Mouse (Mus musculus) forebrain, embryonic 12.5 days (tissue): ENCODE results near the gene Map6. TPM values are rescaled to one million over a fixed set of nuclear protein-coding genes. Genes with fewer than 3 reads are reported as not detected.
A peak's percentile ranks its signal among the peaks of the same experiment; 100 is the strongest.

Experiments
- ATAC-seq: fragments of 200-750 bp; cut with Nextera tagmentation; 2 replicates; pipeline ENCODE4 v1.8.0; 2017; ENCODE audit warnings: moderate TSS enrichment; ENCODE audit not compliant: low FRiP score
- H3K27ac ChIP-seq: fragments of 300-500 bp; sonication (generic); 2 replicates; pipeline ENCODE4 v1.5.1; 2016; ENCODE audit warnings: mild to moderate bottlenecking
- H3K27me3 ChIP-seq: fragments of 300-500 bp; sonication (generic); 2 replicates; pipeline ENCODE4 v1.6.1; 2016; ENCODE audit warnings: mild to moderate bottlenecking
- H3K36me3 ChIP-seq: fragments of 300-500 bp; sonication (generic); replicated peaks from 2 replicates; pipeline ENCODE4 v1.6.1; 2016; ENCODE audit warnings: mild to moderate bottlenecking
- H3K4me1 ChIP-seq: fragments of 300-500 bp; sonication (generic); 2 replicates; pipeline ENCODE4 v1.6.1; 2016
- H3K4me2 ChIP-seq: fragments of 300-500 bp; sonication (generic); 2 replicates; pipeline ENCODE4 v1.6.1; 2016; ENCODE audit warnings: mild to moderate bottlenecking, moderate library complexity
- H3K4me3 ChIP-seq: fragments of 300-500 bp; sonication (generic); replicated peaks from 2 replicates; pipeline ENCODE4 v1.5.1; 2016; ENCODE audit warnings: mild to moderate bottlenecking
- H3K9ac ChIP-seq: fragments of 300-500 bp; sonication (generic); 2 replicates; pipeline ENCODE4 v1.6.1; 2016; ENCODE audit warnings: mild to moderate bottlenecking
- H3K9me3 ChIP-seq: fragments of 300-500 bp; sonication (generic); 2 replicates; pipeline ENCODE4 v1.6.1; 2016
- WGBS: fragments of 180-500 bp; shearing (Covaris S2); methylation state at CpG from one replicate; pipeline ENCODE4 v1.1.7; 2016; 5-methylcytosine and 5-hydroxymethylcytosine counted together
- polyA plus RNA-seq: library from polyadenylated mRNA; unstranded; fragments of >200 nt; fragmentation: Nextera tagmentation; extraction: Ambion mirVana; gene quantifications from 2 replicates; pipeline ENCODE4 v1.2.1, GENCODE M21; 2016

The Map6 gene
- polyA plus RNA-seq, 1 experiment from 2014 or later = 63.5 TPM

DNA sequence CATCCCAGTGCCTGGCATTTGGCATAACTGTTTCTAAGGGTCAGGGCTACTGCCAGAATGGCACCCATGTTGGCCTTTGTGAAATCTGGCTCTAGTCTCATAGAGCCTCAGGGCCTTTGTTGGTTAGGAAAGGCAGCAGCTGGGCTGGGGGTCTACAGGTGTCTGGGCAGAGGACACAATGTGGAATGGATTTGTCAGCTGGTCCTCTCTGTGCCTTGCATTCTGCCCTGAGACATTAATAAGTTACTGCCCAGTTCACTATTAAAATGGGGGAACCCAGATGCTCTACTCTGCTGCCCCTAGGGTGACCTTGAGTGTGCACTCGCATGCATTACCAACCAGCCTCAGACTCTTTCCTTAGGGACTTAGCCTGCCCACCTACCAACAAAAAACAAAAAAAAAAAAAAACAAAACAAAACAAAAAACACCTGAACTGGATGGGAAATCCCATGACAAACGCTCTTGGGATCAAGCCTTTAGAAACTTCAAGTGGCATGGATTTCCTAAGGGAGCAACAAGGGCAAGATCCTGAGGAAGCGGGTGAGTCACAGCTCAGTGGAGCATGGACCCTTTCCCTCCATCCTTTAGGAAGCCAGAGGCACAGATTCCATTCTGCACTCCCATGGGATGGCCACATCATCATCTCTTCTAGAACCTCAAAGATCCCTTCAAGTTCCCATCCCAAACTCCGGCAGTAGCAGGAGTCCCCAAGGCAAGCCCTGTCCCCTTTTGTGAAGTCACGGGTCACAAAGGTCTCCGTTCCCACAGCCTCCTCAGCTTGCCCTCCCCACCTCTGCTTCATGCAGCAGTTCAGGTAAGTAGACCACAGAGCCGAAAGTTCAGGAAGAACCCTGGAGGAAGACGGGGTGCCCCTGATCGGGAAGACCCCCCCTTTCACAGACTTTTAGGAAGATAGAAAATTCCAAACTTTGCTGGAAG lies 82.8 kb downstream of the Map6 start:
- 0 out of 2 replicates have a peak overlapping the region, but pooled peaks have one; percentile 73 for H3K9ac ChIP-seq
- no peak overlapping the region for H3K27ac ChIP-seq
- H3K4me1 ChIP-seq = peaks cover 60% of the 10 kb centered on the region
- 75% methylated on average over 9 of the region's 9 CpGs for WGBS
- H3K9me3 ChIP-seq = no peaks in the 10 kb centered on the region
- H3K4me2 ChIP-seq = peak overlapping the region; percentile 73
- H3K27me3 ChIP-seq = no peaks in the 10 kb centered on the region
- H3K4me3 ChIP-seq = peak overlapping the region; percentile 52; the same call in 1 of the 2 replicates
- peaks cover 46% of the 10 kb centered on the region for H3K36me3 ChIP-seq
- no peak for ATAC-seq

DNA sequence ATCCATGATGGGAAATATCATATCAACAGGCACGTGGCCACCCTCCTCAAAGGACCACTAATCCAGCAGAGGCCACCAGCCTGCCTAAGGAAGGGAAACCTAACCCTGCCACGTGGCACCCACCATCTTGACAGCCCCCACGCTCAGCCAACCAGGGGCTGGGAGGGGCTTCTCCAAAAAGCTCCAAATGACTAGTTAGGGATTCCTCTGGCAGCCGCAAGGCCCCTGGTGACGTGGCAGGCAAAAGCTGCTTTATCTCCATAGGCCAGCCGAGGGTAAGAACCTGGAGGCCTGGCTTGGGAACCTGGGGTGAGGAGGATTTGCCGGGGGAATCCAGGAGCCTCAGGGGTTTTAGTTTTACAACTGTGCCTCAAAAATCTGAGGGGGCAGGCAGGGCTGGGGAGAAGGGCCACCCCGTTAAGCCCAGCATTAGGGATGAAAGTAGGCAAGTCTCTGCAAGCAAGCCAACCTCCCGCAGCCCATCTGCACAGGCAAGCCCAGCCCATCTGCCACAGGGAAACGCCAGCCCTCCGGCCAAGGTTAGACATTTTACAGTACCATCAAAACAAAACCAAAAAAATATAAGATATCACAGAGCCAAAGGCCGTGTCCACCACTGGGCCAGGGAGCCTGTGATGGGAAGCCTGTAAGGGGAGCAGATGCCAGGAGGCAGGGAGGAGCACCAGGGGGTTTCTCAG lies 84.0 kb downstream of the Map6 start:
- Histone ChIP-seq H3K27ac (peak overlapping the region; percentile 96), H3K4me3 (peak overlapping the region; percentile 52), H3K9me3 (no peaks in the 10 kb centered on the region), H3K4me1 (peaks cover 72% of the 10 kb centered on the region), H3K36me3 (peaks cover 35% of the 10 kb centered on the region), H3K4me2 (peak overlapping the region; percentile 73), H3K9ac (peak overlapping the region; percentile 73), H3K27me3 (no peaks in the 10 kb centered on the region)
- no peak for ATAC-seq
- WGBS = 5% methylated on average over 12 of the region's 12 CpGs

DNA sequence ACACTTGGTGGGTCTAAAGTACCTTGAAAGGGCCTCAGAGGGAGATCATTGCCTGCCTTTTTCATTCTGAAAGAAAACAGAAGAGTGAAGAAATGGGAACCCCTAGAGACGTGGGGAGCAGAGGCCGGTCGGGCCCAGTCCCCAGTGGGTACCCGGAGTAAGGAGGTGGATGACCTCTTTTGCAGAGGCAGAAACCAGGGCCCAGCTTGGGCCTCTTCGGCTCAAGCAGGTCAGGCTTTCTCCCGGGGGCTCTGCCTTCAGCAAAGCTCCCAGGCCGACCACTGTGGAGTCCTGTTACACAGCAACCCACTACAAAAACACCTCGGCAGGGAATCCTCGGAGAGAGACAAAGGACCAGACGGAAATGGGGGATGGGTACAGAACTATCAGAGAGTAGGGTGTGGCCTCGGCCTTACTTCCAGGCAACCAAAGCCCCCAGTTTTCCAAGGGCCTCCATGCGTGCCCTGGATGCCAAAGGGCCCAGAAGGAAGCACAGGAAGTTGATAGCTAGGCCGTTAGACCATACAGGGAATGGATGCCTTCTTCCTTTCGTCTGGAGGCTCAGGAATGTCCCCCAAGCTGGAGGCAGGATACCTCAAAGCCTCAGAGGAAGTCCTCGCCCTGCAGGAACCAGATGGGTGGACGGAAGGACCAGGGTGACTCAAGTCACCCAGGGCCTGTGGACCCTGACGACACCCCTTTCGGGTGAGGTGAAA lies 84.7 kb downstream of the Map6 start:
- WGBS = 1% methylated on average over 18 of the region's 18 CpGs
- Histone ChIP-seq H3K9me3 (no peaks in the 10 kb centered on the region), H3K36me3 (peaks cover 28% of the 10 kb centered on the region), H3K27ac (peak overlapping the region; percentile 96), H3K27me3 (no peaks in the 10 kb centered on the region), H3K4me3 (peak overlapping the region; percentile 52), H3K4me2 (peak overlapping the region; percentile 73), H3K4me1 (peaks cover 79% of the 10 kb centered on the region), H3K9ac (peak overlapping the region; percentile 73)
- ATAC-seq = peak; percentile 60

DNA sequence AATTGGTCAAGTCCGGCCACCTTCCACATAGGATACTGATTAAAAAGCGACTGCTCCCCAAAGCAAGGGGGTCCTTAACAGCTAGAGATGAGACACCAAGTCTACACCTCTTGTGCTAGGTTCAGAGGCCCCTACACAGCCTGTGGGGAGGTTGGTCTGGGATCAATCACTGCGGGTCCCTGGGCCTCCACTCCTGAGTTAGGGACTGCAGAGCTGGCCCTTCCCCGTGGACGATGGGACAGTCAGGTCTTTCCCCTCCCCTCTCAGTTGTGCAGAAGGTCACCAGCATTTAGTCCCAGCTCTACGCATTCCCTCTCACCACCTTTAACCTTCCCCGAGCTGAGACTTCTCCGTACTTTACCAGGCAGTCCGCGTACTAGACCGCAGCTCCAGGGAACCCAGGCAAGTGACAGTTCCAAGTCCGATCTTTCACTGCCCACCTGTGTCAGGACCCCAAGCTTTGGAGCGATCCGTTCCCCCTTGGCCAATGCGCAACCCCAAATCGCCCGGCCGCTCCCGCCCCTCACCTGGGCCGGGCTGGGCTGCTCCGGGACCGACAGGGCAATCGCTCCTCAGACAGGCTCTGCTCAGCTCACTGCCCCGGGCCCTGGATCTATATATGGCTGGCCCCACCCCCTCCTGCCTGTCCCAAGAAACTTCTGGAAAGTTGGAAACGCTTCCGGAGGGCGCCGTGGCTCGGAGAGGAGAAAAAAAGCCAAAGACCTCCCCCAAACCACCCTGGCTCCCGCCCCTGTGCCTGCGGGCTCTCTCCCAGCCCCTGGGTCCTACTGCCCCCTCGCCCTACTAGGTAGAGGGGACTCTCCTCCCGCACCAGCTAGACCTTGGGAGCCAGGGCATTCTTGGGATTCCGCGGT lies 85.5 kb downstream of the Map6 start, which contains the start of gene Serpinh1:
Gene Serpinh1 (minus strand): TSS at position 714 of the 875 bp plus-strand sequence.
- H3K4me1 ChIP-seq = peaks cover 87% of the 10 kb centered on the region
- 1% methylated on average over 35 of the region's 35 CpGs for WGBS
- peak; percentile 37; the same call in 1 of the 2 replicates for ATAC-seq

DNA sequence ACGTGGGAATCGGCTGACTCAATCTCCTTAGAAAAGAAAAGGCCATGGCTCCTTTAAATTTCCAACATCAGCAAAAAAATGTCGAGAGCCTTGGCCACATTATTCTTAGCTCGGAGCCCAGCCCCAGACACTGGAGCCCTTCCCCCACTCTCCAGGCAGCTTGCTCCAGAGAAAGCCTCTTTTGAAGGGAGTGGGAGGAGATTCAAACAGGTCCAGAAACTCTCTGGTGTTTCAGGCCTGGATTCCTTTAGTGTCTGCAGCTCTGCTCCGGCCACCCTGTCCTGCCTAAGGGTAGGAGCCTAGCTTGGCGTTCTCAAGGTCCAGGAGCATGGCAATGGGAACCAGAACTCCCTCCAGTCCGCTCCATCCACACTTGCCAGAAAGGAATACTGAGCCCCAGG lies 88.5 kb downstream of the Map6 start:
- ATAC-seq = peak; percentile 2; the same call in 1 of the 2 replicates
- WGBS = 6% methylated on average over 7 of the region's 7 CpGs
- Histone ChIP-seq H3K27ac (peak overlapping the region; percentile 95), H3K4me3 (no peak overlapping the region), H3K9ac (peak overlapping the region; percentile 33; the same call in 1 of the 2 replicates), H3K36me3 (no peaks in the 10 kb centered on the region), H3K9me3 (no peaks in the 10 kb centered on the region), H3K27me3 (no peaks in the 10 kb centered on the region), H3K4me2 (peak overlapping the region; percentile 45), H3K4me1 (peaks cover 84% of the 10 kb centered on the region)

More for the DNA sequence above, 85.5 kb downstream of the Map6 start, which contains the start of gene Serpinh1:
- Histone ChIP-seq H3K4me3 (peak within 1 kb of the TSS; percentile 52), H3K9ac (peak within 1 kb of the TSS; percentile 73), H3K4me2 (peak within 1 kb of the TSS; percentile 73), H3K27ac (peak within 1 kb of the TSS; percentile 96), H3K36me3 (peaks cover 20% of the 10 kb centered on the region), H3K27me3 (no peaks in the 10 kb centered on the region), H3K9me3 (no peaks in the 10 kb centered on the region)

DNA sequence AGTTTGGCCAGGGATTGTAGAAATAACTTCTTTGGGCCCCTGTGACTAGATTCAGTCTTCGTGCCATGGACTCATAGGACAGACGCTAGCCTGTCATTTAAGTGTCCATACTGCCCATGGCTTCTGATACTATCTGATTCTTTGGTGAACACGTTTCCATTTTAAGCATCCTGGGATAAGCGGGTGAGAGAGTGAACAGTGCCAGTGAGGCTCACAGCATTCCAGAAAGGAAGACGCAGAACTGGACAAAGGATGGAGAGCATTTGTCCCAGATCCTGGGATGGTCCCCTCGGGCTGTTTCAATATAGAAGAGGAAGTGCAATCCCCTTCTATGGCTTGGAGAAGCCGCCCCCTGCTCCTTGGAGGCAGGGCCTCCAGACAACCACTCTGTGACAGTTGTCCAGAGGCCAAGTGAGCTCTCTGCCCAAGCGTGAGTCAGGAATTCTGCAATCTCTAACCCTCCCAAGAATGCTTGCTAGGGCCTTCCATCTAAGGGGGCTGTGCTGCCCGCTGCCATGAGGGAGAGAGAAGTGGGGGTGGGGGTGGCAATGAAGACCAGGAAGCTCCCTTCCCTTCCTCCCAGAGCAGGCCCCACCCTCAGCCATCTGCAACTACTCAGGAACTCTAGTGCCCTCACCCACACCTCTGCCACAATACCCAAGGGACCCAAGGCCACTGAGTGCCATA lies 89.1 kb downstream of the Map6 start:
- WGBS = 27% methylated on average over 9 of the region's 9 CpGs
- no peak for ATAC-seq
- H3K36me3 ChIP-seq = no peaks in the 10 kb centered on the region
- H3K27ac ChIP-seq = peak overlapping the region; percentile 95
- H3K9me3 ChIP-seq = no peaks in the 10 kb centered on the region
- H3K4me2 ChIP-seq = peak overlapping the region; percentile 45
- no peak overlapping the region for H3K4me3 ChIP-seq
- H3K9ac ChIP-seq = 0 out of 2 replicates have a peak overlapping the region, but pooled peaks have one; percentile 33
- peaks cover 84% of the 10 kb centered on the region for H3K4me1 ChIP-seq
- no peaks in the 10 kb centered on the region for H3K27me3 ChIP-seq

DNA sequence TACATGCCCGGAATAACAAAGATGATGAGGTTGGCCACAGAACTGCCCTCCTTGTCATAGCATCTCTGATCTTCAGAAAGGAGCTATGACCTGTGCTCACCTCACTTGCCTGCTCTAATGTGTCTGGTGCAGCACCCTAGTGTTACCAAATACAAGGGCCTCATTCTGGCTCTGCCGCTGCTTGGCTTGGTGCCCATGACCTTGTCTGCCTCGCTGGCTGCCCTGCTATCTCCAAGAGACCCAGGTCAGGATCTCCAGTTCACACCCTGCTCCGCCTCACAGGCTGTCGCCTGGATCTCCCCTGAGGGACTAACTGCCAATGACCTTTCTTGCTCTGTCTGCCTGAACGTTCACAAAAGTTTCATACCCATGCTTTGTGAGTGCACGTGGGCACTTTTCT lies 90.0 kb downstream of the Map6 start:
- Histone ChIP-seq H3K4me1 (peaks cover 78% of the 10 kb centered on the region), H3K4me3 (no peak overlapping the region), H3K9ac (no peak overlapping the region), H3K36me3 (no peaks in the 10 kb centered on the region), H3K4me2 (no peak overlapping the region), H3K9me3 (no peaks in the 10 kb centered on the region), H3K27ac (peak overlapping the region; percentile 95), H3K27me3 (no peaks in the 10 kb centered on the region)
- ATAC-seq = no peak
- 62% methylated on average over 7 of the region's 7 CpGs for WGBS

DNA sequence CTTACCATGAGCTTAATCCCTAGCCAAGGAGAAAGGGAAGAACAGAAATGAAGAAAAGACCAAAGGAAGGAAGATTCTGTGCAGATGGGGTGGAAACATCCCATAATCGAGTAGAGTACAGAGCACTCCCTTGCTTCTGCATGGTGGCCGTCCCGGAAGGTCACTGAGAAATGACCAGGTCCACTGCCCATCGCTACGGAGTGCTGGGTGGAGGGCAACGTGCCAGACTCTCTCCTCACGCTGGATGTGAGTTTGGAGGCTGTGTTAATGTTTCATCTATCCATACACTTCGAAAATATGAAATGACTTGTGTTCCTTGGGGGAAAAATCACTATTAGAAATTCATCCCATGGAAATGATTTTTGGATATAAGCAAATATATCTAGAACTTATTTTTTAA lies 91.1 kb downstream of the Map6 start:
- ATAC-seq = no peak
- no peaks in the 10 kb centered on the region for H3K27me3 ChIP-seq
- H3K4me2 ChIP-seq = no peak overlapping the region
- no peak overlapping the region for H3K27ac ChIP-seq
- peaks cover 67% of the 10 kb centered on the region for H3K4me1 ChIP-seq
- no peaks in the 10 kb centered on the region for H3K36me3 ChIP-seq
- H3K9me3 ChIP-seq = no peaks in the 10 kb centered on the region
- 91% methylated on average over 8 of the region's 8 CpGs for WGBS
- H3K4me3 ChIP-seq = no peak overlapping the region
- H3K9ac ChIP-seq = no peak overlapping the region

DNA sequence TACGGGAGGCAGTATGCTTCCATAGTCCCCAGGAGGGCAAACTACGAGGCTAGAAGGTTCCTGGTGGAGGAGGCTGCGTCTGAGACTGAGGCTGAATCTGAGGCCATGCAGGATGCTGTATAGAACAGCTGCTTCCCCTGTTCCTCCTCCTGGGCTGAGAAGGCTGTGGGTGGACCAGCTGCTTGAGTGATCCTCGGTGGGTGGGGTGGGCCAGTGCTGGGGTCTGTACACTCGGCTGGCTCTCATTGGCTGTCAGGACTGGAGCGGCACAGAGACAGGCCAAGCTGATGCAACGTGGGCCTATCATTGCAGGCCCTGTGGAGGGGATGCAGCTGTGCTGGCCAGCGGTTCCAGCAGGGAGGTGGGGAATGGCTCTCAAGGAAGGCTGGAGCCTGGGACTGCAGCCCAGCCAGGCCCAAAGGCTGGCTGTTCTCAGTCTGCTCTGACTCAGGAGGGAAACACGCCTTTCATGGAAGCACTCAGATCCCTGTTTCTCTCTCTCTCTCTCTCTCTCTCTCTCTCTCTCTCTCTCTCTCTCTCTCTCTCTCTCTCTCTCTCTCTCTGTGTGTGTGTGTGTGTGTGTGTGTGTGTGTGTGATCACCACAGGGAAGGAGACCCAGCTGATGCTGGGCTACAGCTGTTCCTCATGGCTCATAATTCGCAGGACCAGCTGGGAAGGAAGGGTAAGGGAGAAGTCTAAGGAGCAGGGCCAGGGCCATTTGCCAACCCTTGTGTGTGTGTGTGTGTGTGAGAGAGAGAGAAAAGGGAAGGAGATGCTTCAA lies 93.0 kb downstream of the Map6 start:
- 6% methylated on average over 10 of the region's 10 CpGs for WGBS
- no peaks in the 10 kb centered on the region for H3K9me3 ChIP-seq
- peaks cover 56% of the 10 kb centered on the region for H3K4me1 ChIP-seq
- H3K36me3 ChIP-seq = no peaks in the 10 kb centered on the region
- peak overlapping the region; percentile 96 for H3K27ac ChIP-seq
- H3K27me3 ChIP-seq = no peaks in the 10 kb centered on the region
- peak overlapping the region; percentile 38; the same call in 1 of the 2 replicates for H3K9ac ChIP-seq
- ATAC-seq = peak; percentile 98
- no peak overlapping the region for H3K4me3 ChIP-seq
- H3K4me2 ChIP-seq = peak overlapping the region; percentile 11

DNA sequence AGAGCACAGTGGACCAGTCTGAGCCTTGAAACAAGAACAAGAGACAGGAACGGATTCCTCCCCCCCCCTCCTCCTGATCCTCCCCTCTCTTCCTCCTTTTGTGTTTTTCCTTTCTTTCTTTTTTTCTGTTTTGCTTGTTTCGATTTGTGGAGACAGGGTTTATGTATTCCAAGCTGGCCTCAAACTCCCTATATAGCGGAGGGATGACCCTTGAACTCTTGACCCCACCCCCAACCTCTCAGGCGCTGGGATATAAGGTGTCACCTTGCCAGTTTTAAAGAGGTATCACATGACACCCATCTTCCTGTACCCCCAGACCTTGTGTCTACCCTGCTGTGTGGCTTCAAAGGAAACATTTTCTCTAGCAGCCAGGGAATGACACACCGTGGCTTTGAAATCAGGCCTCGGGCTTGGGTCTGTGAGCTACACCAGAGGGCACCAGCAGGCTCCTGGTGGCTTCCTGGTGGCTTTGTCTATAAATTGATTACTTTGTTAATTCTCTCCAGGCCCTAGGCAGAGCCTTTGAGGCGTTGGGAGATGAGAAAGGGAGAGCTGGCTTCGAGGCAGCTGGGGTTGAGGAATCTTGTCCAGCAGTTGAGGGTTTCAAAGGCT lies 93.7 kb downstream of the Map6 start:
- 0 out of 2 replicates have a peak overlapping the region, but pooled peaks have one; percentile 36 for H3K9ac ChIP-seq
- no peak overlapping the region for H3K4me3 ChIP-seq
- H3K9me3 ChIP-seq = no peaks in the 10 kb centered on the region
- no peaks in the 10 kb centered on the region for H3K36me3 ChIP-seq
- ATAC-seq = no peak
- H3K4me2 ChIP-seq = peak overlapping the region; percentile 11
- peak overlapping the region; percentile 96 for H3K27ac ChIP-seq
- H3K4me1 ChIP-seq = peaks cover 49% of the 10 kb centered on the region
- H3K27me3 ChIP-seq = no peaks in the 10 kb centered on the region
- WGBS = 24% methylated on average over 8 of the region's 8 CpGs
